Mouse (Mus musculus): ENCODE measurements around the gene Serpinb1a. TPM values are rescaled to one million over a fixed set of nuclear protein-coding genes. Genes with fewer than 3 reads are reported as not detected.
"Not testable (repeated sequence)": the region's sequence is repeated elsewhere in the genome, so short reads cannot be mapped to it uniquely, and the experiment has no call there.

Gene Serpinb1a
- polyA plus RNA-seq, 1 experiment from 2014 or later: 81.2 TPM

DNA sequence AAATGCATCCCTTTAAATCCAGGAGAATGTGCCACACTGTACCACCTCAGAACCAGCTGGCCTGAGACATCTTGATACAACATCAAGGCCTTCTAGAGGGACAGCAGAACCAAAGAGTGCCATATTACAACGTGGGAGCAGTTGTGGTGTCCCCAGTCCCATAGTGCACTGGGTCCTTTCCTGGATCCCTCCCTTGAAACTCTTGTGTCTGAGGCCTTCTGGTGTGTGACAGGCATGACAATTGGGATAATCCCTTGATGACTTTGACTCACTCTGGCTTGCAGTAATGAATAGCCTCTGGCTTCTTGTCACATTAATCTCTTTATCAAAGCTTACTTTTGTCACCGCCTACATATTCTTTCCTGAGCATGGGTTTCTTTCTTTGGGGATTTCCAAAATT is 16.0 kb upstream of the Serpinb1a start:
- no peaks in the 10 kb centered on the region for H3K9me3 ChIP-seq (ENCODE audit: control insufficient read depth, low read length)
- no peaks in the 10 kb centered on the region for H3K4me1 ChIP-seq (replicated peaks; ENCODE audit: control insufficient read depth, insufficient read depth, low read length)
- H3K27ac ChIP-seq (ENCODE audit: low read depth): no peak overlapping the region
- no peak overlapping the region for H3K4me2 ChIP-seq (ENCODE audit: low read length)
- H3K36me3 ChIP-seq (ENCODE audit: control insufficient read depth, insufficient read depth, low read length): no peaks in the 10 kb centered on the region
- H3K4me3 ChIP-seq (ENCODE audit: low read depth, low read length): no peak overlapping the region
- ATAC-seq (replicated peaks; ENCODE audit: low FRiP score, low TSS enrichment, low read depth) (no peak), DNase-seq (ENCODE audit: low spot score) (no peak)
- H3K27me3 ChIP-seq (replicated peaks; ENCODE audit: control insufficient read depth, insufficient read depth, low read length): no peaks in the 10 kb centered on the region
- 74% methylated on average over 2 of the region's 2 CpGs for WGBS
- no peak overlapping the region for H3K9ac ChIP-seq (ENCODE audit: low read length)

DNA sequence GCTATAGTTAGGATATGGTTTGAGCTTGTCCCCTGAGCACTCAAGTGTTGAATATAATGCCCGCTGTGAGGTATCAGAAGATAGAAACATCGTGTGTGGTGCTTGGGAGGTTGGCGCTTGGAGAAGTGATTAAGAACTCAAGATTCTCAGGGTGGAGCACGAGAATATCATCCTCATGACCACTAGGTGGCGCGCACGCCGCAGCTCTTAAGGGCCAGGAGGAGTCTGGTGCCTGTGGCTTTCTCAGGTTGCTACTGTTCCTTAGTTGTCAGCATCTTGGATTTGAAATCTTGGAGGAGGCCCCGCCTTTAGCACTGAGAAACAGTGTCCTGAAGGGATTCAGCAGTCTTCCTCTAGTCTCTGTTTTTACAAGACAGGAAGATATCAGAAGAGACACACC is 15.5 kb upstream of the Serpinb1a start:
- Histone ChIP-seq H3K4me1 (replicated peaks; ENCODE audit: control insufficient read depth, insufficient read depth, low read length) (no peaks in the 10 kb centered on the region), H3K4me3 (ENCODE audit: low read depth, low read length) (no peak overlapping the region), H3K4me2 (ENCODE audit: low read length) (no peak overlapping the region), H3K27ac (ENCODE audit: low read depth) (no peak overlapping the region), H3K9me3 (ENCODE audit: control insufficient read depth, low read length) (no peaks in the 10 kb centered on the region), H3K36me3 (ENCODE audit: control insufficient read depth, insufficient read depth, low read length) (no peaks in the 10 kb centered on the region), H3K9ac (ENCODE audit: low read length) (no peak overlapping the region), H3K27me3 (replicated peaks; ENCODE audit: control insufficient read depth, insufficient read depth, low read length) (no peaks in the 10 kb centered on the region)
- WGBS: 5% methylated on average over 9 of the region's 9 CpGs
- ATAC-seq (replicated peaks; ENCODE audit: low FRiP score, low TSS enrichment, low read depth) (0 out of 2 replicates have a peak, but pooled peaks have one; percentile 50), DNase-seq (ENCODE audit: low spot score) (peak; percentile 76)

DNA sequence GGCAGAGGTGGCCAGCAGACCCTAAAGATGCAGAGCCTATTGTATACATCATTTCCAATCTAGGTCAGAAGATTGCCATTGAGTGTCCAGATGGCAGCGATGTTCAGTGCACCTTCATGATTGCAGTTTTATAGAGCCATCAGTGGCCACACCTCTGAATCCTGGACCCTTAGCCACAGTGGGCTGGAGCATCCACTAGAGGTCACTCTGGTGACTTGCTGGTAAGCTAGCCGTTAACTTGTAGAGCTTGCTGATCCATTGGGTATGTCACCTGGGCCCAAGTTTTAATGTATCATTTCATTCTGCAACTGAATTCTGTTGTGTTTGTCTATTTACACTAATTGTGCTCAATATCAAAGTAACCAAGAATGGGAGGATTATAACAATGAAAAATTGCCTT is 14.6 kb upstream of the Serpinb1a start:
- no peaks in the 10 kb centered on the region for H3K9me3 ChIP-seq (ENCODE audit: control insufficient read depth, low read length)
- H3K4me1 ChIP-seq (replicated peaks; ENCODE audit: control insufficient read depth, insufficient read depth, low read length): no peaks in the 10 kb centered on the region
- H3K27ac ChIP-seq (ENCODE audit: low read depth): no peak overlapping the region
- H3K36me3 ChIP-seq (ENCODE audit: control insufficient read depth, insufficient read depth, low read length): no peaks in the 10 kb centered on the region
- no peak for DNase-seq (ENCODE audit: low spot score)
- 49% methylated on average over 2 of the region's 2 CpGs for WGBS
- H3K27me3 ChIP-seq (replicated peaks; ENCODE audit: control insufficient read depth, insufficient read depth, low read length): no peaks in the 10 kb centered on the region
- ATAC-seq (replicated peaks; ENCODE audit: low FRiP score, low TSS enrichment, low read depth): no peak
- H3K4me3 ChIP-seq (ENCODE audit: low read depth, low read length): no peak overlapping the region
- no peak overlapping the region for H3K4me2 ChIP-seq (ENCODE audit: low read length)
- no peak overlapping the region for H3K9ac ChIP-seq (ENCODE audit: low read length)

DNA sequence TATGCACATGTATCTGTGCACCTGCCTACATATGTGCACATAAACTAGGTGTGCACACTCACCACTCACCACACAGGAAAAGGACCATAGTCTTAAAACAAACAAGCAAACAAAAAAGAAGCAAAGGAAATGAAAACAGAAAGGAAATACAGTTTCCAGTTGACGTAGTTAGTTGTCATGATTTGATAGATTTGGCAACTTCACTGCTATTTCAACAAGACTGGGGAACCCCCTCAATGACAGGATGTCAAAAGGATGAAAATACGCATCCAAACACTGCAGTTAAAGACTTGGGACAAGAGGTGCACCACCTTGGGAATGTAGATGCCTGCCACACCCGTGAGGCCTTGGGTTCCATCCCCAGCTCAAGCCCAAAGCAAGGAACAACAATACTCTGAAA is 13.5 kb upstream of the Serpinb1a start:
- WGBS: 90% methylated on average over 2 of the region's 3 CpGs
- not testable (repeated sequence) for DNase-seq (ENCODE audit: low spot score); ATAC-seq (replicated peaks; ENCODE audit: low FRiP score, low TSS enrichment, low read depth); H3K4me2 ChIP-seq (ENCODE audit: low read length); H3K4me1 ChIP-seq (replicated peaks; ENCODE audit: control insufficient read depth, insufficient read depth, low read length); H3K27me3 ChIP-seq (replicated peaks; ENCODE audit: control insufficient read depth, insufficient read depth, low read length); H3K9me3 ChIP-seq (ENCODE audit: control insufficient read depth, low read length); H3K27ac ChIP-seq (ENCODE audit: low read depth); H3K4me3 ChIP-seq (ENCODE audit: low read depth, low read length); H3K36me3 ChIP-seq (ENCODE audit: control insufficient read depth, insufficient read depth, low read length); H3K9ac ChIP-seq (ENCODE audit: low read length)

DNA sequence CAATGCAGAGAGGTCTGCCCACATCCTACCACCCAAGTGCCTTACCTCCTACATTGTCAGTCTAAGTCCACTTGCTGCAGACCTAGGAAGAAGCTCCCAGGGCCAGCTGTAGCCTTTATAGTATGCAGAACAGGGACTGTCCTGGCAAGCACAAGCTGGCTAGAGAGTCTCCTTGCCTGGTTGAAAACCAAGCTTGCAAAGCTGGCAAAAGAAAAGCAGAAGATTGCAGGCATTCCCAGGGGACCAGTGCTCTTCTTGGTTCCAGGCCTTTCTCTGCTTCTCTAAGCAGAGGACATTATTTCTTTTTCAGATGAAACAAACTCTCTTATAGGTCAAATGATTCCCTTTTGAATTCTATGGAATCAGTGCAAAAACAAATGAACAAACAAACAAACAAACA is 12.5 kb upstream of the Serpinb1a start:
- Histone ChIP-seq H3K4me1 (replicated peaks; ENCODE audit: control insufficient read depth, insufficient read depth, low read length) (no peaks in the 10 kb centered on the region), H3K4me2 (ENCODE audit: low read length) (no peak overlapping the region), H3K9me3 (ENCODE audit: control insufficient read depth, low read length) (no peaks in the 10 kb centered on the region), H3K9ac (ENCODE audit: low read length) (no peak overlapping the region), H3K36me3 (ENCODE audit: control insufficient read depth, insufficient read depth, low read length) (no peaks in the 10 kb centered on the region), H3K27ac (ENCODE audit: low read depth) (no peak overlapping the region), H3K27me3 (replicated peaks; ENCODE audit: control insufficient read depth, insufficient read depth, low read length) (no peaks in the 10 kb centered on the region), H3K4me3 (ENCODE audit: low read depth, low read length) (no peak overlapping the region)
- DNase-seq (ENCODE audit: low spot score): no peak
- no peak for ATAC-seq (replicated peaks; ENCODE audit: low FRiP score, low TSS enrichment, low read depth)

DNA sequence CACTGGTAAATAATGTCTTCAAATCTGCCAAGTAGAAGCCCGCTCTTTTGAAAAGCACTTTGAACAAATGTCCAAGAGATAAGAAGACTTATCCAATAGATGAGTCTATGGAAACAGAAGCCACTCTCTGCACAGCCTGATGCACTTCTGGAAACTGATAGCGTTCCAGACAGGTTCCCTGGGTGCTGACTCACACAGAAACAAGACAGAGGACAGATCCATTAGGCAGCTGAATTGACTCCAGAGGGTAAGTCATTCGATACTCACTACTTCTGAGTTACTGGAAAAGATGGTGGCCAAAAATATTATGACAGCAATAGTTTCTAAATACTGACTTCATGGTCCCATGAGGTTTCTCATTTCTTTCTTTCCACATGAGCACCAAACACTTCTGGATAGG is 9.8 kb upstream of the Serpinb1a start:
- no peaks in the 10 kb centered on the region for H3K4me1 ChIP-seq (replicated peaks; ENCODE audit: control insufficient read depth, insufficient read depth, low read length)
- ATAC-seq (replicated peaks; ENCODE audit: low FRiP score, low TSS enrichment, low read depth): no peak
- DNase-seq (ENCODE audit: low spot score): no peak
- H3K9ac ChIP-seq (ENCODE audit: low read length): no peak overlapping the region
- no peaks in the 10 kb centered on the region for H3K36me3 ChIP-seq (ENCODE audit: control insufficient read depth, insufficient read depth, low read length)
- no peak overlapping the region for H3K4me2 ChIP-seq (ENCODE audit: low read length)
- 67% methylated on average over 3 of the region's 3 CpGs for WGBS
- no peaks in the 10 kb centered on the region for H3K27me3 ChIP-seq (replicated peaks; ENCODE audit: control insufficient read depth, insufficient read depth, low read length)
- H3K4me3 ChIP-seq (ENCODE audit: low read depth, low read length): no peak overlapping the region
- no peak overlapping the region for H3K27ac ChIP-seq (ENCODE audit: low read depth)
- no peaks in the 10 kb centered on the region for H3K9me3 ChIP-seq (ENCODE audit: control insufficient read depth, low read length)

DNA sequence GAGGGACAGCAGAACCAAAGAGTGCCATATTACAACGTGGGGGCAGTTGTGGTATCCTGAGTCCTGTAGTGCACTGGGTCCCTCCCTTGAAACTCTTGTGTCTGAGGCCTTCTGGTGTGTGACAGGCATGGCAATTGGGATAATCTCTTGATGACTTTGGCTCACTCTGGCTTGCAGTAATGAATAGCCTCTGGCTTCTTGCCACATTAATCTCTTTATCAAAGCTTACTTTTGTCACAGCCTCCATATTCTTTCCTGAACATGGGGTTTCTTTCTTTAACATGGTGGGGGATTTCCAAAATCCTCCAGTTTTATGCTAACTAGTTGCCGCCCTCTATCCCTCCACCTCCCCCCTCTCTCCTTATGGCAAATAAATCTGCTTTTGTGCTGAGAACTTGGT is 2.1 kb upstream of the Serpinb1a start:
- no peaks in the 10 kb centered on the region for H3K27me3 ChIP-seq (replicated peaks; ENCODE audit: control insufficient read depth, insufficient read depth, low read length)
- WGBS: 76% methylated on average over 2 of the region's 2 CpGs
- H3K4me3 ChIP-seq (ENCODE audit: low read depth, low read length): no peak overlapping the region
- H3K9ac ChIP-seq (ENCODE audit: low read length): no peak overlapping the region
- H3K27ac ChIP-seq (ENCODE audit: low read depth): no peak overlapping the region
- no peak for ATAC-seq (replicated peaks; ENCODE audit: low FRiP score, low TSS enrichment, low read depth)
- H3K36me3 ChIP-seq (ENCODE audit: control insufficient read depth, insufficient read depth, low read length): no peaks in the 10 kb centered on the region
- H3K4me2 ChIP-seq (ENCODE audit: low read length): no peak overlapping the region
- no peak for DNase-seq (ENCODE audit: low spot score)
- no peaks in the 10 kb centered on the region for H3K9me3 ChIP-seq (ENCODE audit: control insufficient read depth, low read length)
- H3K4me1 ChIP-seq (replicated peaks; ENCODE audit: control insufficient read depth, insufficient read depth, low read length): peaks cover 17% of the 10 kb centered on the region

DNA sequence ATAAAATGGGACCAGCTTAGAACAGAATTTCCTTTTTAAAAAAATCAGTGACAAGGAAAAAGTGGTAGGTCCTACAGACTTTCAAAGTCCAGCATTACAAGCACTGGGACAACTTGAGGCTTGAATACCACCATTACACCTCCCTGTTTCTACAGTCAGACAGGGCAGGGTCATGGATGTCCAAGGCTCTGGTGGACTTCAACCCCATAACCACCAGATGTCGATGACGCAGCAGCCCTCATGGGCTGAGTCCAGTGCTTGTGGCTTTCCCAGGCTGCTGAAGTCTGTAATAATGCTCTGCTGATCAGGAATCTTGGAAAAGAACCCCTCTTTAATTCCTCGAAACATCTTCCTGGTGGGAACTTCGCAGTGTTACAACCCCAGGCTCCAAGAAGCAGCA is 1.6 kb upstream of the Serpinb1a start:
- Histone ChIP-seq H3K9ac (ENCODE audit: low read length) (no peak overlapping the region), H3K27me3 (replicated peaks; ENCODE audit: control insufficient read depth, insufficient read depth, low read length) (no peaks in the 10 kb centered on the region), H3K36me3 (ENCODE audit: control insufficient read depth, insufficient read depth, low read length) (no peaks in the 10 kb centered on the region), H3K4me2 (ENCODE audit: low read length) (no peak overlapping the region), H3K4me1 (replicated peaks; ENCODE audit: control insufficient read depth, insufficient read depth, low read length) (peaks cover 17% of the 10 kb centered on the region), H3K4me3 (ENCODE audit: low read depth, low read length) (no peak overlapping the region), H3K27ac (ENCODE audit: low read depth) (no peak overlapping the region), H3K9me3 (ENCODE audit: control insufficient read depth, low read length) (no peaks in the 10 kb centered on the region)
- 92% methylated on average over 4 of the region's 4 CpGs for WGBS
- DNase-seq (ENCODE audit: low spot score): no peak
- ATAC-seq (replicated peaks; ENCODE audit: low FRiP score, low TSS enrichment, low read depth): no peak

DNA sequence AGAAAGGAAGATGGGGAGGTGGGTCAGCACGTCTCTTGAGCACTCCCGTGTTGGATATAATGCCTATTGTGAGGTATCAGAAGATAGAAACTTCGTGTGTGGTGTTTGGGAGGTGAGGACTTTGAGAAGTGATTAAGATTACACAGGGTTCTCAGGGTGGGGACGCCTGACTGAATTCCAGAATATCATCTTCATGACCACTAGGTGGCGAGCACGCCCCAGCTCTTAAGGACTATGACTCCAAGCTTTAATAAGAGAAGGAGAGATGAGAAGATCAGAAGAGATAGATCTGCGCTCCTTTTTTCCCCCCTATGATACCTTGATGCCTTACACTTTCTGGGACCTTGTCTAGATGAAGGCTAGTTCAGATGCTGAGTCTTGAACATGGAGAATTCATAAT is 982 bp upstream of the Serpinb1a start:
- Histone ChIP-seq H3K4me2 (ENCODE audit: low read length) (no peak overlapping the region), H3K9ac (ENCODE audit: low read length) (no peak overlapping the region), H3K4me1 (replicated peaks; ENCODE audit: control insufficient read depth, insufficient read depth, low read length) (peaks cover 17% of the 10 kb centered on the region), H3K27me3 (replicated peaks; ENCODE audit: control insufficient read depth, insufficient read depth, low read length) (no peaks in the 10 kb centered on the region), H3K9me3 (ENCODE audit: control insufficient read depth, low read length) (no peaks in the 10 kb centered on the region), H3K27ac (ENCODE audit: low read depth) (no peak overlapping the region), H3K36me3 (ENCODE audit: control insufficient read depth, insufficient read depth, low read length) (no peaks in the 10 kb centered on the region), H3K4me3 (ENCODE audit: low read depth, low read length) (no peak overlapping the region)
- 12% methylated on average over 7 of the region's 7 CpGs for WGBS
- no peak for ATAC-seq (replicated peaks; ENCODE audit: low FRiP score, low TSS enrichment, low read depth)
- no peak for DNase-seq (ENCODE audit: low spot score)

All from intestine, embryonic 14.5 days (tissue).